Mouse (Mus musculus): Measurements from ENCODE around the gene Pdxk. TPM values are rescaled to one million over a fixed set of nuclear protein-coding genes. Genes with fewer than 3 reads are reported as not detected.
"Not testable (repeated sequence)": the region's sequence is repeated elsewhere in the genome, so short reads cannot be mapped to it uniquely, and the experiment has no call there.

Gene Pdxk
- polyA plus RNA-seq, 1 experiment from 2014 or later: 5.3 TPM

DNA sequence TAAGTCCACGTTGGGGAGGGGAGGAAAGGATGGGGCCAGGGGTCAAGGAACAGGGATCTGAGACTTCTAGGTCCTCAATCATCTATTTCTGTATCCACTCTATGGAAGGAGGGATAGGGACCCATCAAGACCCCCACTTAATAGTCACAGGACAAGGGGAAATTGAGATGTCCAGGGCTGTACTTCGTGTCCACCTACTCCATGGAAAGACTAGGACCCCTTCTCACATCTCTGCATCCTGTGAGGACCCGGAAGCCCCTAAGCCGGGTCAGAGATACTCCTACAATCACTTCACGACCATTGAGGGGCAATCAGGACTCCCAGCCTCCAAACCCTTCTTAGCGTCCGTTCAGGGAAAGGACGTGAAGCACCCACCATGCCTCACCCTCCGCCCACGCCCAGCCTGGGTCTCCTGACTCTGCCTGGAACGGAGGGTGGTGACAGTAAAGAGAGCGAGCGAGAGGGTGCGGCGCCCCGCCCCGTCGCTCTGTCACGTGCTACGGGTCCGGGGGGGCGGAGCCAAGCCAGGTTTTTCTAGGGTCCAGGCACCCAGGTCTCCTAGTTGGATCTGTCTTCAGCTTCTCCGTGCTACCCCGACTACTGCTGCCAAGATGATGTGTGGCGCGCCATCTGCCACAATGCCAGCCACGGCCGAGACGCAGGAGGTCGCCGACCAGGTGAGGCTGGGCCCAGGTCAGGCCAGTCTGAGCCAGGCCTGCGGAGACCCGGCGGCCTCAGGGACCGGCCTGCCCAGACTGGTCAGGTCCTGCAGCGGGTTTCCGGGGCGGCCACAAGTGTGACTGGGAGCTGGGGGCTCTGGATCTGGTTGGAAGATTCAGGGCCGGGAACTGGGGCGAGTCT, 39.4 kb downstream of the Pdxk start, which contains the start of gene Cstb:
Gene Cstb, plus strand, starts transcription at position 489 of the 861 bp plus-strand sequence.
- H3K27ac ChIP-seq (replicated peaks): peak within 1 kb of the TSS; percentile 93
- H3K36me3 ChIP-seq (ENCODE audit: control insufficient read depth, insufficient read depth, low read length): peaks cover 14% of the 10 kb centered on the region
- peak within 1 kb of the TSS; percentile 79 for H3K4me2 ChIP-seq (replicated peaks; ENCODE audit: low read depth)
- ATAC-seq (ENCODE audit: low FRiP score, low TSS enrichment): peak; percentile 93
- TF ChIP-seq EP300 (optimal IDR thresholded peaks at IDR 0.05) (no peak), CTCF (IDR thresholded peaks at IDR 0.05; ENCODE audit: low read depth) (peak; percentile 4; the same call in 1 of the 2 replicates)
- peak within 1 kb of the TSS; percentile 94 for H3K9ac ChIP-seq (ENCODE audit: low read length)
- H3K4me1 ChIP-seq (replicated peaks; ENCODE audit: control insufficient read depth, insufficient read depth): no peaks in the 10 kb centered on the region; the same call in 1 of the 2 replicates
- no peaks in the 10 kb centered on the region for H3K9me3 ChIP-seq (ENCODE audit: control insufficient read depth, low read length)
- H3K4me3 ChIP-seq (ENCODE audit: low read depth, low read length): peak within 1 kb of the TSS; percentile 79
- peak; percentile 93 for DNase-seq (ENCODE audit: low spot score)
- no peaks in the 10 kb centered on the region for H3K27me3 ChIP-seq (ENCODE audit: control insufficient read depth, insufficient read depth, low read length)
- WGBS: under 1% methylated on average over 37 of the region's 40 CpGs

DNA sequence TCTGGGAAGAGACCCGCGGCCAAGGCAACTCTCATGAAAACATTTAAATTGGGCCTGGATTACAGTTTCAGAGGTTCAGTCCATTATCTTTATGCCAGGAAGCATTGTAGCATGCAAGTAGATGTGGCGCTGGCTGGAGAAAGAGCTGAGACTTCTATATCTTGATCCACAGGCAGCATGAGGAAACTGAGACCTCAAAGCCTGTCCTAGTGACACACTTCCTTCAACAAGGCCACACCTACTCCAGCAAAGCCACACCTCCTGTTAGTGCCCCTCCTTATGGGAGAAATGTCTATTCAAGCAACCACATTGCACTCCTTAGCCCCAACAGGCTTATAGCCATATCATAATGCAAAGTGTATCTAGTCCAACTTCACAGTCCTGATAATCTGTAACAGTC, 42.2 kb downstream of the Pdxk start:
- 84% methylated on average over 3 of the region's 3 CpGs for whole genome bisulfite sequencing
- Histone ChIP-seq H3K27ac (replicated peaks) (no peak overlapping the region), H3K9ac (ENCODE audit: low read length) (no peak overlapping the region), H3K4me1 (replicated peaks; ENCODE audit: control insufficient read depth, insufficient read depth) (no peaks in the 10 kb centered on the region; the same call in 1 of the 2 replicates), H3K4me2 (replicated peaks; ENCODE audit: low read depth) (no peak overlapping the region), H3K9me3 (ENCODE audit: control insufficient read depth, low read length) (no peaks in the 10 kb centered on the region), H3K27me3 (ENCODE audit: control insufficient read depth, insufficient read depth, low read length) (no peaks in the 10 kb centered on the region), H3K4me3 (ENCODE audit: low read depth, low read length) (no peak overlapping the region), H3K36me3 (ENCODE audit: control insufficient read depth, insufficient read depth, low read length) (peaks cover 3% of the 10 kb centered on the region; the same call in 1 of the 2 replicates)
- no peak for DNase-seq (ENCODE audit: low spot score)
- TF ChIP-seq EP300 (optimal IDR thresholded peaks at IDR 0.05): no peak
- no peak for TF ChIP-seq CTCF (IDR thresholded peaks at IDR 0.05; ENCODE audit: low read depth)
- no peak for ATAC-seq (ENCODE audit: low FRiP score, low TSS enrichment)

DNA sequence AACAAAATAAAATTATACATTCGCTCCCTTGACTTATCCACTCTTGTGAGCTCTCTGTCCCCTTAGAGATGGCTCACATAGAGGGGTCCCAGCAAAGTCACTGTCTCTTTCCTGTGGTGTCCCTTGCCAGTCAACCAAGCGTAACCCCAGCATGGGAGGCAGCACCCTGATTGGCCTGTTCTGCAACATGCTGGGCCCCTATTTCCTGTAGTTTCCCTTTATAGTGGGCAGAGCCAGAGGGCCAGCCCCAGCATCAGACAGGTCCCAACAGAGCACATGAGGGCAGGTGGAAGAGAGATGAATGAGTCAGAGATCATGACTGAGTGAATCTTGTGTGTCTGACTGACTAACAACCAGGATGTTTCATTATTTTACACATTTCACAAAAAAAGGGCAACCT, 43.8 kb downstream of the Pdxk start:
- 79% methylated on average over 2 of the region's 2 CpGs for WGBS
- Histone ChIP-seq H3K27me3 (ENCODE audit: control insufficient read depth, insufficient read depth, low read length) (no peaks in the 10 kb centered on the region), H3K36me3 (ENCODE audit: control insufficient read depth, insufficient read depth, low read length) (no peaks in the 10 kb centered on the region), H3K4me2 (replicated peaks; ENCODE audit: low read depth) (no peak overlapping the region), H3K27ac (replicated peaks) (no peak overlapping the region), H3K9ac (ENCODE audit: low read length) (no peak overlapping the region), H3K9me3 (ENCODE audit: control insufficient read depth, low read length) (no peaks in the 10 kb centered on the region), H3K4me3 (ENCODE audit: low read depth, low read length) (no peak overlapping the region), H3K4me1 (replicated peaks; ENCODE audit: control insufficient read depth, insufficient read depth) (no peaks in the 10 kb centered on the region)
- DNase-seq (ENCODE audit: low spot score) (no peak), ATAC-seq (ENCODE audit: low FRiP score, low TSS enrichment) (no peak)
- TF ChIP-seq CTCF (IDR thresholded peaks at IDR 0.05; ENCODE audit: low read depth): no peak
- no peak for TF ChIP-seq EP300 (optimal IDR thresholded peaks at IDR 0.05)

DNA sequence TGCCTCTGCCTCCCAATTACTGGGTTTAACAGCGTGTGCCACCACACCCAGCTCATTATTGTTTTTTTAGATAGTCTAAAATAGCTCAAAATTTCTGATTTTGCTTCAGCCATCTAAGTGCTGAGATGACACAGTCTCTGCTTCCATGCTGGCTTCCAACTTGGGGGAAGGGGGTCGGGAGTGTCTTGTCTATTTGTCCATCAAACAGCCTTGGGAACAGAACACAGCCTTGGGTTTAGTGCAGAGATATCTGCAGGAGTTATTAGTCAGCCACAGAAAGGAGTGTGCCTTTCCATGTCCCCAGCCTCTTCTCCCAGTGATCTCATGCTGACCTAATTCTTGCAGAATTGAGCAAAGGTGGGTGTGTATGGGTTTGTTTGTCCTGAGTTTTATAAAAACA, 46.0 kb downstream of the Pdxk start:
- ATAC-seq (ENCODE audit: low FRiP score, low TSS enrichment) (no peak), DNase-seq (ENCODE audit: low spot score) (no peak)
- Histone ChIP-seq H3K4me3 (ENCODE audit: low read depth, low read length) (no peak overlapping the region), H3K27me3 (ENCODE audit: control insufficient read depth, insufficient read depth, low read length) (no peaks in the 10 kb centered on the region), H3K27ac (replicated peaks) (no peak overlapping the region), H3K4me1 (replicated peaks; ENCODE audit: control insufficient read depth, insufficient read depth) (no peaks in the 10 kb centered on the region), H3K36me3 (ENCODE audit: control insufficient read depth, insufficient read depth, low read length) (no peaks in the 10 kb centered on the region), H3K9me3 (ENCODE audit: control insufficient read depth, low read length) (no peaks in the 10 kb centered on the region), H3K4me2 (replicated peaks; ENCODE audit: low read depth) (no peak overlapping the region), H3K9ac (ENCODE audit: low read length) (no peak overlapping the region)
- TF ChIP-seq EP300 (optimal IDR thresholded peaks at IDR 0.05) (no peak), CTCF (IDR thresholded peaks at IDR 0.05; ENCODE audit: low read depth) (no peak)
- WGBS: 74% methylated on average over 2 of the region's 2 CpGs

DNA sequence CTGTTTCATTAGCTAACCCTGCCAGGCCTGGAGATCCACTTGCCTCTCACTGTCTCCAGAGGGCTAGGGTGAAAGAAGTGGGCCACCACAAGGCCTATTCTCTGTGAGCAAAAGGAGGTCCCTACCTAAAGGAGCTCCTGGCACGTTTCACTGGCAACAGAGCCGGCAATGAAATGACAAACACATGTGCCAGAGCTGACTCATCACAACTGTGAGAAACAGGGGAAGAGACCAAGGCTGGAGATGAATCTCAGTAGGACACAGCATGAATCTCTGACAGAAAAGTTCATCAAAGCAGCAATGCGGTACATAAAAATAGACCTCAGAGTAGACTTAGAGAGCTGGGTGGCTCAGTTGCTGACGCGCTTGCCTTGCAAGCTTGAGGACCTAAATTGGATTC, 46.9 kb downstream of the Pdxk start:
- ATAC-seq (ENCODE audit: low FRiP score, low TSS enrichment): no peak
- no peaks in the 10 kb centered on the region for H3K9me3 ChIP-seq (ENCODE audit: control insufficient read depth, low read length)
- no peak for TF ChIP-seq EP300 (optimal IDR thresholded peaks at IDR 0.05)
- TF ChIP-seq CTCF (IDR thresholded peaks at IDR 0.05; ENCODE audit: low read depth): no peak
- no peak overlapping the region for H3K9ac ChIP-seq (ENCODE audit: low read length)
- H3K27me3 ChIP-seq (ENCODE audit: control insufficient read depth, insufficient read depth, low read length): no peaks in the 10 kb centered on the region
- 0 out of 2 replicates have a peak, but pooled peaks cover 2% of the 10 kb centered on the region for H3K4me1 ChIP-seq (replicated peaks; ENCODE audit: control insufficient read depth, insufficient read depth)
- H3K27ac ChIP-seq (replicated peaks): no peak overlapping the region
- 64% methylated on average over 5 of the region's 5 CpGs for WGBS
- H3K4me2 ChIP-seq (replicated peaks; ENCODE audit: low read depth): no peak overlapping the region
- DNase-seq (ENCODE audit: low spot score): no peak
- H3K36me3 ChIP-seq (ENCODE audit: control insufficient read depth, insufficient read depth, low read length): no peaks in the 10 kb centered on the region
- no peak overlapping the region for H3K4me3 ChIP-seq (ENCODE audit: low read depth, low read length)

DNA sequence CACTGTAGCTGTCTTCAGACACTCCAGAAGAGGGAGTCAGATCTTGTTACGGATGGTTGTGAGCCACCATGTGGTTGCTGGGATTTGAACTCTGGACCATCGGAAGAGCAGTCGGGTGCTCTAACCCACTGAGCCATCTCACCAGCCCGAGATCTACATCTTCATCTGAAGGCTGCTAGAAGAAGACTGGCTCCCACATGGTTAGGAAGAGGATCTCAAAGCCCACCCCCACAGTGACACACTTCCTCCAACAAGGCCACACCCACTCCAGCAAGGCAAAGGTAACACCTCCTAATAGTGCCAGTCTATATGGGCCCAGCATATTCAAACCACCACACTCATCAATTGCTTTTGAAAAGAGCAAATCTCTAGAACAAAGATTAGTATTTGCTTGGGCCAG, 49.8 kb downstream of the Pdxk start:
- H3K27ac ChIP-seq (replicated peaks); H3K9ac ChIP-seq (ENCODE audit: low read length); H3K9me3 ChIP-seq (ENCODE audit: control insufficient read depth, low read length); DNase-seq (ENCODE audit: low spot score); H3K4me2 ChIP-seq (replicated peaks; ENCODE audit: low read depth); H3K27me3 ChIP-seq (ENCODE audit: control insufficient read depth, insufficient read depth, low read length); H3K36me3 ChIP-seq (ENCODE audit: control insufficient read depth, insufficient read depth, low read length); ATAC-seq (ENCODE audit: low FRiP score, low TSS enrichment); H3K4me1 ChIP-seq (replicated peaks; ENCODE audit: control insufficient read depth, insufficient read depth); H3K4me3 ChIP-seq (ENCODE audit: low read depth, low read length): not testable (repeated sequence)
- 77% methylated on average over 3 of the region's 4 CpGs for WGBS
